Mouse (Mus musculus) midbrain, embryonic 16.5 days (tissue): ENCODE data around the gene Prdm12. TPM values are rescaled to one million over a fixed set of nuclear protein-coding genes. Genes with fewer than 3 reads are reported as not detected.
A peak's percentile ranks its signal among the peaks of the same experiment; 100 is the strongest.

Experiments used
- ATAC-seq: fragments of 200-750 bp; cut with Nextera tagmentation; 2 replicates; pipeline ENCODE4 v1.8.0; 2017; ENCODE audit warnings: moderate TSS enrichment
- H3K27ac ChIP-seq: fragments of 300-500 bp; sonication (generic); 2 replicates; pipeline ENCODE4 v1.5.1; 2014; ENCODE audit warnings: mild to moderate bottlenecking, low read length, mixed read lengths
- H3K27me3 ChIP-seq: fragments of 300-500 bp; sonication (generic); 2 replicates; pipeline ENCODE4 v1.6.1; 2014; ENCODE audit warnings: low read depth, low read length, mixed read lengths; ENCODE audit not compliant: control insufficient read depth, insufficient read depth
- H3K36me3 ChIP-seq: fragments of 300-500 bp; sonication (generic); 2 replicates; pipeline ENCODE4 v1.6.1; 2014; ENCODE audit warnings: mild to moderate bottlenecking, low read length, moderate library complexity, mixed read lengths; ENCODE audit not compliant: control insufficient read depth, insufficient read depth
- H3K4me1 ChIP-seq: fragments of 300-500 bp; sonication (generic); 2 replicates; pipeline ENCODE4 v1.6.1; 2014; ENCODE audit warnings: mild to moderate bottlenecking, low read length, mixed read lengths; ENCODE audit not compliant: control insufficient read depth, insufficient read depth
- H3K4me2 ChIP-seq: fragments of 300-500 bp; sonication (generic); 2 replicates; pipeline ENCODE4 v1.6.1; 2014; ENCODE audit warnings: mild to moderate bottlenecking, low read length, mixed read lengths
- H3K4me3 ChIP-seq: fragments of 300-500 bp; sonication (generic); 2 replicates; pipeline ENCODE4 v1.5.1; 2014; ENCODE audit warnings: low read depth, mild to moderate bottlenecking, low read length, moderate library complexity, mixed read lengths
- H3K9ac ChIP-seq: fragments of 300-500 bp; sonication (generic); 2 replicates; pipeline ENCODE4 v1.6.1; 2014; ENCODE audit warnings: low read depth, low read length, mixed read lengths
- H3K9me3 ChIP-seq: fragments of 300-500 bp; sonication (generic); replicated peaks from 2 replicates; pipeline ENCODE4 v1.6.1; 2014; ENCODE audit warnings: mild to moderate bottlenecking, low read length, mixed read lengths; ENCODE audit not compliant: control insufficient read depth, poor library complexity, severe bottlenecking
- WGBS: fragments of 180-500 bp; shearing (Covaris S2); extraction: QIAGEN DNeasy Blood & Tissue Kit; methylation state at CpG from one replicate; pipeline ENCODE4 v1.1.7; 2014; 5-methylcytosine and 5-hydroxymethylcytosine counted together
- polyA plus RNA-seq: library from polyadenylated mRNA; unstranded; fragments of >200 nt; fragmentation: Nextera tagmentation; extraction: Ambion mirVana; gene quantifications from 2 replicates; pipeline ENCODE4 v1.2.1, GENCODE M21; 2015

Prdm12 gene
- polyA plus RNA-seq, 1 experiment from 2014 or later = 1.4 TPM

DNA sequence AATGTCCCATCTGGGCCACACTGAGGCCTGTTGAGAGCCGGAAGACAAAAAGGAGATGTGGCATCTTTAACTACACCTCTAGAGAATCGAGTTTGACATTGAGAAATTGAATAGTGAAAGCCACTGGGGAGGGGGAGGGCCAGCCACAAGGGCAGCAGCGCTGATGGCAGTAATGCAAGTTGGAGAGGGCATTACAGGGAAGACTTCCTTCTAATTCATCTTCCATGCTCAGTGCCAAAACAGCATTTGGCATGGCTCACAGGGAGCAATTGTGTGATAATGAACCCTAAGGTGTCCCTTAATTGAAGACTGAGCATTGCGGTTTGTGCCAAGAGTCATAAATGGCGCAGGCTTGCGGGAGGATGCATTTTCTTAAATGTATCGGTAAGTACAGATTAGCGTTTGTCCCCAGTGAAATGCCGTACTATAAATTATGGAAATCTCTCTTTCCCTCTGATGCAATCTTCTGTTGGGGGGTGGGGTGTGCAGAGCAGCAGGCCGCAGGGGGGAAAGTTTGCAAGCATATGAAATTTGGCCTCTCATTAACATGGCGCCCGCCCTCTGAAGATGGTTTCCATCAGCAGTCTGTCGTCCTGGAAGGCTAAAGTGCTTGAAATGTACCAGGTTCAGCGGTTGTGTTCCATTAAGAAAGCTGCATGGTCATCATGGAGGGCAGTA is 21.2 kb upstream of the Prdm12 start:
- H3K9ac ChIP-seq = no peak overlapping the region
- no peaks in the 10 kb centered on the region for H3K27me3 ChIP-seq
- H3K4me1 ChIP-seq = no peaks in the 10 kb centered on the region; the same call in 1 of the 2 replicates
- WGBS = 65% methylated on average over 14 of the region's 14 CpGs
- ATAC-seq = no peak
- H3K36me3 ChIP-seq = peaks cover 16% of the 10 kb centered on the region; the same call in 1 of the 2 replicates
- H3K9me3 ChIP-seq = no peaks in the 10 kb centered on the region
- H3K27ac ChIP-seq = no peak overlapping the region
- no peak overlapping the region for H3K4me2 ChIP-seq
- H3K4me3 ChIP-seq = no peak overlapping the region

DNA sequence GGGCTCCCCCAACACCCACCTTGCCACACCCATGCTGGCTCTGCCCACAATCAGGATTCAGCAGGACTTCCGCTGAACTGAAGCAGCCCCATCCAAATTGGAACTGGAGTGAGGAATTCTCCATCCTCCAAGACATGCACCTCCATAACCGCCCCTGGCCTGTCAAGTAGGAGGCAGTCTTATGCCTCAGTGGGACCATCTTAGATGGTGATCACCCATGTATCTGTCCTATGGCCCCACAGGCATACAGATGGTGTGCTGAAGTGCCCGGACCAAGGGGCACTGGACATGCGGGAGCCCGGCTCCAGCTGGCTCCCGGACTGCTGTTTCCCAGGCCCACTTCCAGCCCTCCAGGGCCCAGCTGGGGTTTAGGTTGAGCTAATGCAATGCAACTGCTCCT is 20.6 kb upstream of the Prdm12 start:
- Histone ChIP-seq H3K9me3 (no peaks in the 10 kb centered on the region), H3K36me3 (peaks cover 12% of the 10 kb centered on the region; the same call in 1 of the 2 replicates), H3K27me3 (no peaks in the 10 kb centered on the region), H3K4me1 (no peaks in the 10 kb centered on the region; the same call in 1 of the 2 replicates), H3K27ac (no peak overlapping the region), H3K4me2 (no peak overlapping the region), H3K4me3 (no peak overlapping the region), H3K9ac (no peak overlapping the region)
- WGBS = 92% methylated on average over 6 of the region's 6 CpGs
- ATAC-seq = no peak

GRCm38 (mm10) chr2:31633531-31633930 is 6.3 kb upstream of the Prdm12 start:
- Histone ChIP-seq H3K9ac (no peak overlapping the region), H3K9me3 (no peaks in the 10 kb centered on the region), H3K27ac (no peak overlapping the region), H3K4me3 (no peak overlapping the region), H3K4me1 (peaks cover 25% of the 10 kb centered on the region), H3K36me3 (no peaks in the 10 kb centered on the region), H3K27me3 (peaks cover 58% of the 10 kb centered on the region), H3K4me2 (no peak overlapping the region)
- no peak for ATAC-seq
- WGBS = 86% methylated on average over 3 of the region's 3 CpGs

DNA sequence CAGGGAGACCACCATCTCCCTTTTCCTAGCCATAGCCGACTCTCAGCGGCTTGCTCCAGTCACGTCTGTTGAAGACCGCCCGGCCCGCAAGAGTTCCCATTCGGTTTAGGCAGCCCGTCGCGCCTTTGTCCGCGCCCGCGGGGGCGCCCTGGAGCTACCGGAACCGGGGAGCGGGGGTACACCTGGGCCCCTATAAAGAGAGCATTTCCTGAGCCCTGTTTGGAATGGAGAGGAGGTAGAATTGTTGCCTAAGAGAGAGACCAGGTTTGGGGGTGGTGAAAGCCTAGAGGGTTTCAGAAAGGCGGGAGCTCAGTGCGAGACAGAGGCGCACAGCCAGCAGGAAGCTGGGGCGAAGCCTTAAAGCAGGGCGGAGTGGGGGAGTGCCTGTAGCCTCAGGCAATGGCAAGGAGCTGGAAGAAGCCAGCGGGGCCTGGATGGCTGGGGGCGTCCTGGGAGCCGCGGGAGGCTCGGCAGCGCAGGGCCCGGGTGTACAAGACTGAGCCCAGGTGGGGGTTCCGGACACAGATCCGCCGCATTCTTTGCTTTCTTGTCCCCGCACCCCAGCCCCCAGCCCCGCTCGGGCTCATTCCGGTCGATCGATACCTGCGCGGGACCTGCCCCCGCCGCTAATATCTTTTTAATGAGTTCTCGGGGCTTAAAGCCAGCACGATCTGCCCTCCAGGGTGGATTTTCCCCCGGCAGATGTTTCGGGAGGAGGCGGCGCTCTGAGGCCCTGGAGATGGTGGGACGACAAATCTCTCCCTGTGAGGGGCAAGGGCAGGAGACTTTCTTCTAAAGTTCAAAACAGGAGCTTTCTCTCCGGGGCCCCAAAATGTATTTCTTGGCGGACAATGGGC is 4.3 kb upstream of the Prdm12 start:
- H3K27me3 ChIP-seq = peaks cover 60% of the 10 kb centered on the region
- H3K4me2 ChIP-seq = peak overlapping the region; percentile 44
- no peak overlapping the region for H3K27ac ChIP-seq
- WGBS = under 1% methylated on average over 52 of the region's 52 CpGs
- H3K36me3 ChIP-seq = no peaks in the 10 kb centered on the region
- H3K4me3 ChIP-seq = peak overlapping the region; percentile 9
- H3K4me1 ChIP-seq = peaks cover 25% of the 10 kb centered on the region
- no peak for ATAC-seq
- H3K9ac ChIP-seq = 0 out of 2 replicates have a peak overlapping the region, but pooled peaks have one; percentile 23
- H3K9me3 ChIP-seq = no peaks in the 10 kb centered on the region

DNA sequence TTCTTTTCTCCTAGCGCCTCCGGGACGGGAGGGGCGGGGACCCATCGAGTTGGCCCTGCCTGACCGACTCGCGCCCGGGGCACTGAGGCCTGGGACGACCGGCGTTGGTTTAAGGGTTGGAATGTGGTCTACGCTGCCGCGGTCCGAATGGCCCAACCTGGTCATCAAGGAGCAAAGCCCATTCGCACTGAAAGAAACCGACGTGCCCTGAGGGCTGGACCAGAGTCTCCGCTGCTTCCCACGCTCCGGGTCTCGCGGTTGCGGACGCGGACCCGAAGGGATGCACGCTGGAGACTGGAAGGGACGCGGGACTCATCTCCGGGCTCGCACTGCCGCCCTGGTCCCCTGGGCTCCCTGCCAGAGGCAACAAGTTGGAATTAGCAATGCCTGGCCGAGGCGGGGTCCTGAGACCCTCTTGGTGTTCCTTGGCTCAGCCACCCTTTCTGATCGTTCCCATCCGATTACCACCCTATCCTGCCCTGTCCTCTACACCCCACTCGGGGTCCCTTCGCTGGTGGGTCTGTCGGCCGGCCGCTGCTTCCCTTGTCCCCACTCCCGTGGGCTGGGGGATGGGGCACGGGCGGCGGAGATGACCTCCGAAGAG is 3.6 kb upstream of the Prdm12 start:
- H3K27ac ChIP-seq = no peak overlapping the region

GRCm38 (mm10) chr2:31636742-31637141 is 3.1 kb upstream of the Prdm12 start:
- no peaks in the 10 kb centered on the region for H3K36me3 ChIP-seq
- peak overlapping the region; percentile 44 for H3K4me2 ChIP-seq
- peak; percentile 57; the same call in 1 of the 2 replicates for ATAC-seq
- under 1% methylated on average over 34 of the region's 35 CpGs for WGBS
- H3K27ac ChIP-seq = no peak overlapping the region
- peak overlapping the region; percentile 26 for H3K4me3 ChIP-seq
- H3K4me1 ChIP-seq = peaks cover 29% of the 10 kb centered on the region
- H3K9me3 ChIP-seq = no peaks in the 10 kb centered on the region
- no peak overlapping the region for H3K9ac ChIP-seq
- peaks cover 55% of the 10 kb centered on the region for H3K27me3 ChIP-seq

More for the DNA sequence above, 3.6 kb upstream of the Prdm12 start:
- Histone ChIP-seq H3K9ac (no peak overlapping the region; the same call in 1 of the 2 replicates), H3K9me3 (no peaks in the 10 kb centered on the region), H3K36me3 (no peaks in the 10 kb centered on the region), H3K4me3 (peak overlapping the region; percentile 26), H3K4me1 (peaks cover 28% of the 10 kb centered on the region), H3K27me3 (peaks cover 55% of the 10 kb centered on the region), H3K4me2 (peak overlapping the region; percentile 44)
- peak; percentile 13; the same call in 1 of the 2 replicates for ATAC-seq
- WGBS = under 1% methylated on average over 47 of the region's 48 CpGs

- Histone ChIP-seq H3K27me3 (peaks cover 56% of the 10 kb centered on the region), H3K4me1 (peaks cover 29% of the 10 kb centered on the region), H3K27ac (no peak overlapping the region), H3K4me2 (peak overlapping the region; percentile 44; the same call in 1 of the 2 replicates), H3K36me3 (no peaks in the 10 kb centered on the region), H3K4me3 (peak overlapping the region; percentile 26; the same call in 1 of the 2 replicates), H3K9me3 (no peaks in the 10 kb centered on the region), H3K9ac (no peak overlapping the region)
- 1% methylated on average over 12 of the region's 12 CpGs for WGBS
- ATAC-seq = no peak
These were observed 2.5 kb upstream of the Prdm12 start for GRCm38 (mm10) chr2:31637311-31637710.

- ATAC-seq = no peak
- H3K9ac ChIP-seq = no peak overlapping the region
These were observed 2.0 kb upstream of the Prdm12 start for GRCm38 (mm10) chr2:31637807-31638206.

More at GRCm38 (mm10) chr2:31637807-31638206, 2.0 kb upstream of the Prdm12 start:
- Histone ChIP-seq H3K4me1 (peaks cover 29% of the 10 kb centered on the region), H3K27me3 (peaks cover 56% of the 10 kb centered on the region), H3K9me3 (no peaks in the 10 kb centered on the region), H3K4me2 (peak overlapping the region; percentile 15; the same call in 1 of the 2 replicates), H3K4me3 (peak overlapping the region; percentile 8; the same call in 1 of the 2 replicates), H3K27ac (no peak overlapping the region), H3K36me3 (no peaks in the 10 kb centered on the region)
- 0% methylated on average over 22 of the region's 22 CpGs for WGBS
